Mouse (Mus musculus) E14TG2a.4 (cell line): ENCODE measurements around the gene Fam166a.

Experiments used
- CTCF ChIP-seq: conservative IDR thresholded peaks from 2 replicates; pipeline ENCODE4 v1.5.1; 2014; ENCODE audit warnings: low read length
- NANOG ChIP-seq: IDR thresholded peaks from 2 replicates; pipeline ENCODE4 v1.6.1; 2014; ENCODE audit warnings: borderline replicate concordance, low read length, mixed read lengths

DNA sequence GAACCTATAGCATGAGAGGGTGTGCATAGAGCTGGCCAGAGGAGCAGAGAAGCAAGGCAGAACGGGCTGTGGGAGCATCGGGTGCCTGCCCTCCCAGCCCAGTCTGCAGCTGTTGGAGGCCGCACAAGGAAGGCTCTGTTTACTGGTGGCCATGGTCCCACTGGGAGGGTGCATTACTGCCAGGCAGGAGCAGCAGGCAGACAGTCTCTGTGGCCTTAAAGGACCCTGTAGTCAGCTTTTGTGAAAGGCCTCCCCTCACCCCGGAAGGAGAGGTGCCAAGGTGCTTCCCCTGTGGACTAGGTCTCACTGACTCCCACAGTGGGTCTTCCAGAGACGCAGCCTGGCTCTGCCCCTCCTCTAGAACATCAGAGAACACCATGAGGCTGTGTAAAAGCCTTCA lies 8.3 kb downstream of the Fam166a start:
- no peak for TF ChIP-seq CTCF
- TF ChIP-seq NANOG, result no peak
